Mouse (Mus musculus): ENCODE results near the gene Ninl.

DNA sequence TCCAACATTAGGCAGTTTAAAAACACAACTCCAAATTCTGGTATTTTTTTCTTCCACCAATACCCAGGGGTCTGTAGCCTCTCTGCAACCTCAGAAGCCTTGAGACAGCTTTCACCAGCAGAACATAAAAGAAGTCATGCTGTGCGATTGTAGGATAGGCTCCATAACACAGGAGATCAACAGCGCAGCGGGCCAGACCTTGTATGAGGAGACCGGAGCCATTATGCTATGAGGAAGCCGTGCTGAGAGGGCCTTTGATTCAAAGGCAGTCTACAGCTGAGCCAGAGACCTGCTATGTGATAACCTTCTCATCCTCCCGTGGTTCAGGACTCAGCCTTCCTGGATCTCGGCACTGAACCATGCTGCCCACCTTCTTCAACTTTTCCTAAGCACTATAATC lies 67.3 kb downstream of the Ninl start:
- TF ChIP-seq POLR2A (IDR thresholded peaks at IDR 0.05; ENCODE audit: low read depth, low read length): no peak
- TF ChIP-seq CTCF (IDR thresholded peaks at IDR 0.05; ENCODE audit: extremely low read depth, insufficient read length, insufficient replicate concordance, low read depth, low read length): no peak
